Mouse (Mus musculus) heart, embryonic 12.5 days (tissue): ENCODE data around the gene Gm28305. TPM values are rescaled to one million over a fixed set of nuclear protein-coding genes. Genes with fewer than 3 reads are reported as not detected.

Experiments
- ATAC-seq: fragments of 200-750 bp; cut with Nextera tagmentation; 2 replicates; pipeline ENCODE4 v1.8.0; 2017; ENCODE audit warnings: moderate TSS enrichment, moderate library complexity; ENCODE audit not compliant: insufficient number of reproducible peaks, low FRiP score
- H3K27ac ChIP-seq: fragments of 300-500 bp; sonication (generic); 2 replicates; pipeline ENCODE4 v1.5.1; 2016; ENCODE audit warnings: mild to moderate bottlenecking, moderate library complexity; ENCODE audit not compliant: poor library complexity, severe bottlenecking
- H3K27me3 ChIP-seq: fragments of 300-500 bp; sonication (generic); replicated peaks from 2 replicates; pipeline ENCODE4 v1.6.1; 2016; ENCODE audit warnings: mild to moderate bottlenecking, moderate library complexity
- H3K36me3 ChIP-seq: fragments of 300-500 bp; sonication (generic); 2 replicates; pipeline ENCODE4 v1.6.1; 2016; ENCODE audit warnings: mild to moderate bottlenecking, moderate library complexity
- H3K4me1 ChIP-seq: fragments of 300-500 bp; sonication (generic); replicated peaks from 2 replicates; pipeline ENCODE4 v1.6.1; 2016; ENCODE audit warnings: mild to moderate bottlenecking
- H3K4me2 ChIP-seq: fragments of 300-500 bp; sonication (generic); 2 replicates; pipeline ENCODE4 v1.6.1; 2016; ENCODE audit warnings: mild to moderate bottlenecking, moderate library complexity
- H3K4me3 ChIP-seq: fragments of 300-500 bp; sonication (generic); 2 replicates; pipeline ENCODE4 v1.5.1; 2016; ENCODE audit warnings: mild to moderate bottlenecking
- H3K9ac ChIP-seq: fragments of 300-500 bp; sonication (generic); 2 replicates; pipeline ENCODE4 v1.6.1; 2016; ENCODE audit warnings: mild to moderate bottlenecking, moderate library complexity
- H3K9me3 ChIP-seq: fragments of 300-500 bp; sonication (generic); replicated peaks from 2 replicates; pipeline ENCODE4 v1.6.1; 2016; ENCODE audit warnings: mild to moderate bottlenecking, moderate library complexity
- WGBS: fragments of 180-500 bp; shearing (Covaris S2); methylation state at CpG from one replicate; pipeline ENCODE4 v1.1.7; 2016; 5-methylcytosine and 5-hydroxymethylcytosine counted together
- polyA plus RNA-seq: library from polyadenylated mRNA; unstranded; fragments of >200 nt; fragmentation: Nextera tagmentation; extraction: Ambion mirVana; gene quantifications from 2 replicates; pipeline ENCODE4 v1.2.1, GENCODE M21; 2016

Gene Gm28305
- not detected in 2 replicates for polyA plus RNA-seq

GRCm38 (mm10) chr9:104040362-104040761, at the start of gene Gm28305:
TSS of gene Gm28305 (plus strand) at chr9:104040662.
- H3K4me1 ChIP-seq = peaks cover 8% of the 10 kb centered on the region
- no peak within 1 kb of the TSS for H3K4me2 ChIP-seq
- 66% methylated on average over 2 of the region's 2 CpGs for WGBS
- no peak within 1 kb of the TSS for H3K9ac ChIP-seq
- ATAC-seq = no peak
- H3K27me3 ChIP-seq = no peaks in the 10 kb centered on the region
- H3K4me3 ChIP-seq = no peak within 1 kb of the TSS
- H3K9me3 ChIP-seq = no peaks in the 10 kb centered on the region
- no peak within 1 kb of the TSS for H3K27ac ChIP-seq
- H3K36me3 ChIP-seq = peaks cover 50% of the 10 kb centered on the region

- no peak overlapping the region for H3K9ac ChIP-seq
- ATAC-seq = no peak
- no peak overlapping the region for H3K4me3 ChIP-seq
- peaks cover 14% of the 10 kb centered on the region; the same call in 1 of the 2 replicates for H3K4me1 ChIP-seq
- H3K36me3 ChIP-seq = no peaks in the 10 kb centered on the region
- no peaks in the 10 kb centered on the region for H3K27me3 ChIP-seq
- H3K4me2 ChIP-seq = no peak overlapping the region
- H3K27ac ChIP-seq = no peak overlapping the region
- no peaks in the 10 kb centered on the region for H3K9me3 ChIP-seq
- 9% methylated on average over 2 of the region's 2 CpGs for WGBS
Observed at GRCm38 (mm10) chr9:103996496-103996895, 44.0 kb upstream of the Gm28305 start.

- H3K9me3 ChIP-seq = no peaks in the 10 kb centered on the region
- H3K27me3 ChIP-seq = no peaks in the 10 kb centered on the region
- H3K27ac ChIP-seq = peak overlapping the region; percentile 4; the same call in 1 of the 2 replicates
- peaks cover 23% of the 10 kb centered on the region for H3K4me1 ChIP-seq
- no peak overlapping the region for H3K4me2 ChIP-seq
- H3K9ac ChIP-seq = no peak overlapping the region
- peaks cover 3% of the 10 kb centered on the region for H3K36me3 ChIP-seq
- WGBS = 7% methylated on average over 3 of the region's 3 CpGs
- ATAC-seq = no peak
- no peak overlapping the region for H3K4me3 ChIP-seq
Observed at GRCm38 (mm10) chr9:104000601-104001000, 39.9 kb upstream of the Gm28305 start.

GRCm38 (mm10) chr9:104001921-104002859, 38.3 kb upstream of the Gm28305 start, which contains the start of gene Nphp3:
TSS of gene Nphp3 (plus strand) at chr9:104002544.
- ATAC-seq = peak; percentile 96
- peak within 1 kb of the TSS; percentile 86 for H3K27ac ChIP-seq
- H3K9ac ChIP-seq = peak within 1 kb of the TSS; percentile 84
- under 1% methylated on average over 55 of the region's 55 CpGs for WGBS
- peak within 1 kb of the TSS; percentile 72 for H3K4me2 ChIP-seq
- H3K4me1 ChIP-seq = peaks cover 23% of the 10 kb centered on the region
- H3K9me3 ChIP-seq = no peaks in the 10 kb centered on the region
- peaks cover 13% of the 10 kb centered on the region for H3K36me3 ChIP-seq
- H3K27me3 ChIP-seq = no peaks in the 10 kb centered on the region
- H3K4me3 ChIP-seq = peak within 1 kb of the TSS; percentile 84

- under 1% methylated on average over 37 of the region's 37 CpGs for WGBS
- Histone ChIP-seq H3K4me2 (peak overlapping the region; percentile 72), H3K36me3 (peaks cover 14% of the 10 kb centered on the region), H3K27me3 (no peaks in the 10 kb centered on the region), H3K4me1 (peaks cover 23% of the 10 kb centered on the region), H3K9ac (peak overlapping the region; percentile 84), H3K4me3 (peak overlapping the region; percentile 84), H3K27ac (peak overlapping the region; percentile 86), H3K9me3 (no peaks in the 10 kb centered on the region)
- ATAC-seq = peak; percentile 54
Observed at GRCm38 (mm10) chr9:104002913-104003330, 37.5 kb upstream of the Gm28305 start.

- no peak for ATAC-seq
- no peaks in the 10 kb centered on the region for H3K4me1 ChIP-seq
- H3K36me3 ChIP-seq = peaks cover 66% of the 10 kb centered on the region
- WGBS = 71% methylated on average over 1 of the region's 1 CpGs
- H3K9me3 ChIP-seq = no peaks in the 10 kb centered on the region
- no peak overlapping the region for H3K27ac ChIP-seq
- H3K9ac ChIP-seq = no peak overlapping the region
- no peak overlapping the region for H3K4me3 ChIP-seq
- no peaks in the 10 kb centered on the region for H3K27me3 ChIP-seq
- no peak overlapping the region for H3K4me2 ChIP-seq
Observed at GRCm38 (mm10) chr9:104014526-104014925, 25.9 kb upstream of the Gm28305 start.

GRCm38 (mm10) chr9:104021026-104021425, 19.4 kb upstream of the Gm28305 start:
- Histone ChIP-seq H3K27me3 (no peaks in the 10 kb centered on the region), H3K27ac (no peak overlapping the region), H3K9me3 (no peaks in the 10 kb centered on the region), H3K36me3 (peaks cover 88% of the 10 kb centered on the region), H3K4me1 (no peaks in the 10 kb centered on the region), H3K4me3 (no peak overlapping the region), H3K9ac (no peak overlapping the region), H3K4me2 (no peak overlapping the region)
- WGBS = 89% methylated on average over 10 of the region's 10 CpGs
- ATAC-seq = no peak

GRCm38 (mm10) chr9:104027186-104027585, 13.3 kb upstream of the Gm28305 start:
- H3K9ac ChIP-seq = no peak overlapping the region
- H3K4me2 ChIP-seq = no peak overlapping the region
- no peak overlapping the region for H3K27ac ChIP-seq
- H3K36me3 ChIP-seq = peaks cover 79% of the 10 kb centered on the region
- ATAC-seq = no peak
- H3K4me1 ChIP-seq = no peaks in the 10 kb centered on the region
- 0 out of 2 replicates have a peak, but pooled peaks cover 9% of the 10 kb centered on the region for H3K9me3 ChIP-seq
- WGBS = 89% methylated on average over 8 of the region's 8 CpGs
- no peak overlapping the region for H3K4me3 ChIP-seq
- no peaks in the 10 kb centered on the region for H3K27me3 ChIP-seq

GRCm38 (mm10) chr9:104029861-104030260, 10.6 kb upstream of the Gm28305 start:
- ATAC-seq = no peak
- Histone ChIP-seq H3K9ac (no peak overlapping the region), H3K4me1 (no peaks in the 10 kb centered on the region), H3K27me3 (no peaks in the 10 kb centered on the region), H3K4me3 (no peak overlapping the region), H3K36me3 (peaks cover 63% of the 10 kb centered on the region), H3K9me3 (0 out of 2 replicates have a peak, but pooled peaks cover 9% of the 10 kb centered on the region), H3K4me2 (no peak overlapping the region), H3K27ac (no peak overlapping the region)
- WGBS = 87% methylated on average over 11 of the region's 11 CpGs

GRCm38 (mm10) chr9:104034231-104034630, 6.2 kb upstream of the Gm28305 start:
- H3K27ac ChIP-seq = no peak overlapping the region
- no peak for ATAC-seq
- no peaks in the 10 kb centered on the region for H3K9me3 ChIP-seq
- H3K4me3 ChIP-seq = no peak overlapping the region
- no peak overlapping the region for H3K4me2 ChIP-seq
- no peaks in the 10 kb centered on the region for H3K27me3 ChIP-seq
- peaks cover 8% of the 10 kb centered on the region for H3K4me1 ChIP-seq
- 78% methylated on average over 8 of the region's 8 CpGs for WGBS
- peaks cover 52% of the 10 kb centered on the region for H3K36me3 ChIP-seq
- no peak overlapping the region for H3K9ac ChIP-seq

- WGBS = 76% methylated on average over 6 of the region's 6 CpGs
- no peaks in the 10 kb centered on the region for H3K9me3 ChIP-seq
- H3K27me3 ChIP-seq = no peaks in the 10 kb centered on the region
- H3K27ac ChIP-seq = no peak overlapping the region
- H3K9ac ChIP-seq = no peak overlapping the region
- no peak overlapping the region for H3K4me2 ChIP-seq
- ATAC-seq = no peak
- peaks cover 51% of the 10 kb centered on the region for H3K36me3 ChIP-seq
- H3K4me1 ChIP-seq = peaks cover 8% of the 10 kb centered on the region
- no peak overlapping the region for H3K4me3 ChIP-seq
Observed at GRCm38 (mm10) chr9:104034718-104035117, 5.7 kb upstream of the Gm28305 start.
